Mouse (Mus musculus) MEL (cell line): ENCODE results near the gene Slc16a13. TPM values are rescaled to one million over a fixed set of nuclear protein-coding genes. Genes with fewer than 3 reads are reported as not detected.

Source experiments
- DNase-seq: peaks from one replicate; pipeline ENCODE4 v3.0.0; 2011; ENCODE audit warnings: low read depth, low spot score
- H3K27ac ChIP-seq: 2 replicates; pipeline ENCODE4 v1.5.1; 2012; ENCODE audit warnings: low read depth, mild to moderate bottlenecking, control low read depth, low read length, moderate library complexity; ENCODE audit not compliant: control insufficient read depth
- H3K27me3 ChIP-seq, 2 experiments: fragments of 150-350 bp in 1 of 2; sonication (generic) in 1 of 2; 2 replicates each; pipeline ENCODE4 v1.6.1; 2012; ENCODE audit warnings: low read length in 2 of 2, mild to moderate bottlenecking in 2 of 2, improper control_type of control experiment in 1 of 2, moderate library complexity in 1 of 2; ENCODE audit not compliant: insufficient read depth in 2 of 2, control insufficient read depth in 1 of 2
- H3K36me3 ChIP-seq, 2 experiments: 2 replicates each; pipeline ENCODE4 v1.6.1; 2012 to 2014; ENCODE audit warnings: low read length in 2 of 2, improper control_type of control experiment in 1 of 2, inconsistent platforms in 1 of 2, mild to moderate bottlenecking in 1 of 2; ENCODE audit not compliant: insufficient read depth in 2 of 2, control insufficient read depth in 1 of 2
- H3K4me1 ChIP-seq, 2 experiments: fragments of 150-350 bp in 1 of 2; sonication (generic) in 1 of 2; 2 replicates each; pipeline ENCODE4 v1.6.1; 2012; ENCODE audit warnings: low read length in 2 of 2, improper control_type of control experiment in 1 of 2, mild to moderate bottlenecking in 1 of 2; ENCODE audit not compliant: insufficient read depth in 2 of 2, control insufficient read depth in 1 of 2
- H3K4me3 ChIP-seq, 2 experiments: fragments of 150-350 bp in 1 of 2; sonication (generic) in 1 of 2; 2 replicates each; pipeline ENCODE4 v1.5.1; 2012; ENCODE audit warnings: low read depth in 2 of 2, low read length in 2 of 2, mild to moderate bottlenecking in 2 of 2, moderate library complexity in 2 of 2, control low read depth in 1 of 2, improper control_type of control experiment in 1 of 2; ENCODE audit not compliant: control insufficient read depth in 1 of 2, insufficient read depth in 1 of 2
- H3K79me2 ChIP-seq: 2 replicates; pipeline ENCODE4 v1.6.1; 2012; ENCODE audit warnings: mild to moderate bottlenecking, low read length, moderate library complexity; ENCODE audit not compliant: control insufficient read depth, poor library complexity, insufficient read depth
- H3K9ac ChIP-seq: 2 replicates; pipeline ENCODE4 v1.6.1; 2012; ENCODE audit warnings: low read depth, mild to moderate bottlenecking, control low read depth, low read length, moderate library complexity; ENCODE audit not compliant: control insufficient read depth, poor library complexity, severe bottlenecking
- H3K9me3 ChIP-seq: fragments of 150-350 bp; sonication (generic); replicated peaks from 2 replicates; pipeline ENCODE4 v1.6.1; 2012; ENCODE audit warnings: mild to moderate bottlenecking, low read length, improper control_type of control experiment, moderate library complexity; ENCODE audit not compliant: insufficient read depth
- BHLHE40 ChIP-seq: IDR thresholded peaks from 2 replicates; pipeline ENCODE4 v1.6.1; 2012; ENCODE audit warnings: low read depth, mild to moderate bottlenecking, inconsistent platforms, low read length, improper control_type of control experiment, borderline replicate concordance
- CHD1 ChIP-seq: IDR thresholded peaks from 2 replicates; pipeline ENCODE4 v1.6.1; 2012; ENCODE audit warnings: low read depth, mild to moderate bottlenecking, inconsistent platforms, low read length, improper control_type of control experiment
- CHD2 ChIP-seq: IDR thresholded peaks from 2 replicates; pipeline ENCODE4 v1.6.1; 2011; ENCODE audit warnings: low read length, improper control_type of control experiment
- CTCF ChIP-seq, 3 experiments: IDR thresholded peaks in 2 of 3; conservative IDR thresholded peaks in 1 of 3; 2 replicates each; pipeline ENCODE4 v1.5.1; 2011 to 2012; ENCODE audit warnings: low read length in 3 of 3, low read depth in 2 of 3, mild to moderate bottlenecking in 2 of 3, improper control_type of control experiment in 1 of 3, inconsistent platforms in 1 of 3, mixed read lengths in 1 of 3, moderate library complexity in 1 of 3; ENCODE audit not compliant: control insufficient read depth in 1 of 3, insufficient read depth in 1 of 3, poor library complexity in 1 of 3, severe bottlenecking in 1 of 3
- E2F4 ChIP-seq: IDR thresholded peaks from 2 replicates; pipeline ENCODE4 v1.6.1; 2011; ENCODE audit warnings: low read depth, low read length, improper control_type of control experiment, borderline replicate concordance
- ELF1 ChIP-seq: IDR thresholded peaks from 2 replicates; pipeline ENCODE4 v1.6.1; 2014; ENCODE audit warnings: low read depth, mild to moderate bottlenecking, inconsistent platforms, low read length, improper control_type of control experiment, moderate library complexity
- EP300 ChIP-seq, 2 experiments: IDR thresholded peaks; 2 replicates each; pipeline ENCODE4 v1.6.1; 2011; ENCODE audit warnings: improper control_type of control experiment in 2 of 2, low read length in 2 of 2, low read depth in 1 of 2, mild to moderate bottlenecking in 1 of 2
- ETS1 ChIP-seq: IDR thresholded peaks from 2 replicates; pipeline ENCODE4 v1.6.1; 2012; ENCODE audit warnings: low read depth, mild to moderate bottlenecking, inconsistent platforms, low read length, improper control_type of control experiment, moderate library complexity
- GABPA ChIP-seq: IDR thresholded peaks from 2 replicates; pipeline ENCODE4 v1.6.1; 2012; ENCODE audit warnings: low read depth, mild to moderate bottlenecking, inconsistent platforms, low read length, improper control_type of control experiment, moderate library complexity
- GATA1 ChIP-seq: IDR thresholded peaks from 2 replicates; pipeline ENCODE4 v1.6.1; 2011; ENCODE audit warnings: low read depth, low read length, improper control_type of control experiment
- HCFC1 ChIP-seq: IDR thresholded peaks from 2 replicates; pipeline ENCODE4 v1.6.1; 2012; ENCODE audit warnings: low read depth, mild to moderate bottlenecking, inconsistent platforms, low read length, improper control_type of control experiment, moderate library complexity
- MAX ChIP-seq: IDR thresholded peaks from 2 replicates; pipeline ENCODE4 v1.6.1; 2011; ENCODE audit warnings: low read length, improper control_type of control experiment
- MAZ ChIP-seq: IDR thresholded peaks from 2 replicates; pipeline ENCODE4 v1.6.1; 2012; ENCODE audit warnings: low read depth, mild to moderate bottlenecking, inconsistent platforms, low read length, improper control_type of control experiment
- MEF2A ChIP-seq: IDR thresholded peaks from 2 replicates; pipeline ENCODE4 v1.6.1; 2014; ENCODE audit warnings: low read depth, mild to moderate bottlenecking, inconsistent platforms, low read length, improper control_type of control experiment; ENCODE audit not compliant: poor library complexity, insufficient replicate concordance, severe bottlenecking; ENCODE audit errors: extremely low read depth
- MXI1 ChIP-seq: IDR thresholded peaks from 2 replicates; pipeline ENCODE4 v1.6.1; 2011; ENCODE audit warnings: mild to moderate bottlenecking, low read depth, low read length, improper control_type of control experiment
- RAD21 ChIP-seq: IDR thresholded peaks from 2 replicates; pipeline ENCODE4 v1.6.1; 2011; ENCODE audit warnings: mild to moderate bottlenecking, low read depth, low read length, improper control_type of control experiment
- RCOR1 ChIP-seq: IDR thresholded peaks from 2 replicates; pipeline ENCODE4 v1.6.1; 2012; ENCODE audit warnings: low read depth, mild to moderate bottlenecking, inconsistent platforms, low read length, improper control_type of control experiment
- SIN3A ChIP-seq: IDR thresholded peaks from 2 replicates; pipeline ENCODE4 v1.6.1; 2012; ENCODE audit warnings: low read length, improper control_type of control experiment, inconsistent platforms
- SMC3 ChIP-seq: IDR thresholded peaks from 2 replicates; pipeline ENCODE4 v1.6.1; 2011; ENCODE audit warnings: low read depth, low read length, improper control_type of control experiment
- TAL1 ChIP-seq: IDR thresholded peaks from 2 replicates; pipeline ENCODE4 v1.6.1; 2012; ENCODE audit warnings: mild to moderate bottlenecking, inconsistent platforms, low read length, moderate library complexity, mixed read lengths
- TBP ChIP-seq: IDR thresholded peaks from 2 replicates; pipeline ENCODE4 v1.8.0; 2011; ENCODE audit warnings: low read depth, low read length, improper control_type of control experiment
- TCF12 ChIP-seq: IDR thresholded peaks from 2 replicates; pipeline ENCODE4 v1.6.1; 2014; ENCODE audit warnings: low read depth, mild to moderate bottlenecking, inconsistent platforms, low read length, improper control_type of control experiment, moderate library complexity
- USF1 ChIP-seq: IDR thresholded peaks from 2 replicates; pipeline ENCODE4 v1.6.1; 2014; ENCODE audit warnings: low read depth, mild to moderate bottlenecking, inconsistent platforms, low read length, improper control_type of control experiment, moderate library complexity
- USF2 ChIP-seq, 2 experiments: IDR thresholded peaks; 2 replicates each; pipeline ENCODE4 v1.6.1; 2011 to 2012; ENCODE audit warnings: improper control_type of control experiment in 2 of 2, low read length in 2 of 2, borderline replicate concordance in 1 of 2, inconsistent platforms in 1 of 2, low read depth in 1 of 2, mild to moderate bottlenecking in 1 of 2; ENCODE audit not compliant: insufficient read depth in 1 of 2
- ZC3H11A ChIP-seq: IDR thresholded peaks from 2 replicates; pipeline ENCODE4 v1.6.1; 2012; ENCODE audit warnings: low read depth, mild to moderate bottlenecking, inconsistent platforms, low read length, improper control_type of control experiment
- ZNF384 ChIP-seq: IDR thresholded peaks from 2 replicates; pipeline ENCODE4 v1.6.1; 2012; ENCODE audit warnings: low read depth, mild to moderate bottlenecking, inconsistent platforms, low read length, improper control_type of control experiment
- polyA plus RNA-seq, 2 experiments: library from polyadenylated mRNA; stranded (reverse) in 1 of 2; unstranded in 1 of 2; fragments of >175 nt in 1 of 2; fragments of >200 nt in 1 of 2; gene quantifications; 2 replicates each; pipeline versions ENCODE4 v1.2.1 to v1.2.4; 2012; ENCODE audit warnings: low replicate concordance in 2 of 2, low read depth in 1 of 2; ENCODE audit not compliant: insufficient read length in 2 of 2, insufficient read depth in 1 of 2, missing spikeins in 1 of 2
- total RNA-seq: library from RNA; depleted of rRNA; stranded (reverse); fragments of 300-350 nt; gene quantifications from 2 replicates; pipeline ENCODE4 v1.2.3, GENCODE M21; 2012

The Slc16a13 gene
- total and polyA plus RNA-seq, 3 experiments: 4.2 to 7.9 TPM; not detected in 1

GRCm38 (mm10) chr11:70201691-70202090 is 19.2 kb downstream of the Slc16a13 start:
- H3K79me2 ChIP-seq: no peaks in the 10 kb centered on the region
- H3K4me1 ChIP-seq: peaks cover 3 to 6% of the 10 kb centered on the region in 2 experiments; a peak in 3 of 4 replicates
- no peaks in the 10 kb centered on the region for H3K36me3 ChIP-seq
- no peak overlapping the region for H3K27ac ChIP-seq
- H3K27me3 ChIP-seq: peaks cover 5% of the 10 kb centered on the region in 2 experiments; a peak in 3 of 4 replicates
- H3K4me3 ChIP-seq: no peak overlapping the region
- H3K9me3 ChIP-seq: no peaks in the 10 kb centered on the region
- DNase-seq: peak; percentile 90
- TF ChIP-seq MXI1: peak; percentile 34; the same call in 1 of the 2 replicates
- TF ChIP-seq ETS1: no peak
- TF ChIP-seq USF1: 0 out of 2 replicates have a peak, but pooled peaks have one; percentile 23
- TF ChIP-seq MAX: peak; percentile 32; the same call in 1 of the 2 replicates
- TF ChIP-seq TBP: 0 out of 2 replicates have a peak, but pooled peaks have one; percentile 36
- TF ChIP-seq ELF1: no peak
- TF ChIP-seq BHLHE40: 0 out of 2 replicates have a peak, but pooled peaks have one; percentile 42
- TF ChIP-seq ZC3H11A: peak; percentile 70
- 0 out of 2 replicates have a peak, but pooled peaks have one; percentile 61 for TF ChIP-seq MAZ
- no peak for TF ChIP-seq CHD1
- 0 out of 2 replicates have a peak, but pooled peaks have one; percentile 26 for TF ChIP-seq RCOR1
- TF ChIP-seq GABPA: 0 out of 2 replicates have a peak, but pooled peaks have one; percentile 24
- TF ChIP-seq RAD21: peak; percentile 73
- TF ChIP-seq EP300 (IDR thresholded peaks at IDR 0.05; ENCODE audit: low read depth in 1 of 2, low read length in 2 of 2): peak in 1 of 2 experiments; percentile 18; a peak in 1 of 4 replicates
- TF ChIP-seq CTCF (IDR thresholded peaks at IDR 0.05 in 2 of 3, conservative IDR thresholded peaks at IDR 0.05 in 1 of 3; ENCODE audit: control insufficient read depth in 1 of 3, insufficient read depth in 1 of 3, low read depth in 2 of 3, low read length in 3 of 3, poor library complexity in 1 of 3, severe bottlenecking in 1 of 3): peak; percentile 86 to 98 (median 97)
- no peak for TF ChIP-seq USF2 (IDR thresholded peaks at IDR 0.05; ENCODE audit: borderline replicate concordance in 1 of 2, insufficient read depth in 1 of 2, low read depth in 1 of 2, low read length in 2 of 2)
- no peak for TF ChIP-seq CHD2
- TF ChIP-seq ZNF384: no peak
- peak; percentile 54; the same call in 1 of the 2 replicates for TF ChIP-seq SIN3A
- TF ChIP-seq E2F4: no peak
- no peak for TF ChIP-seq MEF2A
- TF ChIP-seq GATA1: no peak
- 0 out of 2 replicates have a peak, but pooled peaks have one; percentile 37 for TF ChIP-seq TCF12
- 0 out of 2 replicates have a peak, but pooled peaks have one; percentile 43 for TF ChIP-seq HCFC1
- no peak for TF ChIP-seq TAL1
- TF ChIP-seq SMC3: peak; percentile 90
- TF ChIP-seq, all 39 proteins: peak for 16
- no peak overlapping the region for H3K9ac ChIP-seq
